Mouse (Mus musculus): Measurements from ENCODE around the gene Ubr2. TPM values are rescaled to one million over a fixed set of nuclear protein-coding genes. Genes with fewer than 3 reads are reported as not detected.

The Ubr2 gene
- polyA plus RNA-seq (2015; fragmentation: Nextera tagmentation; extraction: Ambion mirVana) = 15.8 and 17.7 TPM in 2 replicates

DNA sequence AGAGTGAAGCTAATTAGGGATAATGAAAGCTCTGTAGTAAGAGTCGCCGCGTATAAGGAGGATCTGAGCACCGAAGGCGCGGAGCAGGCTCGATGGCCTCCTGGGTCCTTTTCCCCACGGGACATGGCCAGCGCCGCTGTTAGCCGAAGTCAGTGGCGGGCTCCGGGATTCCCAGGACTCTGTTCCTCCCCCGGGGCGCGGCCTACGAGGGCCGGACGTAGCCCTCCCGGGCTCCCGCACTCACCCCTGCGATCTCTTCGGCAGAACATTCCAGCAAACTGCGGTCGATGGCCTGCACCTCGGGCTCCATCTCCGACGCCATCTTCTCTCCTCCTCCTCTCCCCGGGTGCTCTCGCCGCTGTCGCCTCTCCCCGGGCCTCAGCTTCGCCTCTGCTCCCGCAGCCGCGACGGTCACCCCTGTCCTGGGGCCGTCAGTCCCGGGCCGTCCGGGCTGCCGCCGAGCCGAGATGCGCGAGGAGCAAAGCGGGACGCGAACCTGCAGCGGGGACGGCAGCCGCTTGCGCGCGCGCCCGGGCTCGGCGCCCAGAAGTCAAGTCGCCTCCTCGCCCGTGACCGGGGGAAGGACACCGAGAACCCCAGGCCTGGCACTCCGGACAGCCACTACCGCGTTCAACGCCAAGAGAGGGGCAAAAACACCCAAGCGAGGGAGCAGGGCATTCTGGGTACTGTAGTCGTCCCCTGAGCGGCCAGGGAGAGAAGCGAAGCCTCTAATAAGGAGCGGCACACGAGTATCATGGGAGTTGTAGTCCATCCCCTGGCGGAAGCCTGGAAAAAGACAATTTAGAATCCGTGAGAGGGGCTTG lies at the start of gene Ubr2:
TSS of gene Ubr2 (minus strand) at position 659 of the 824 bp plus-strand sequence.
- H3K4me3 ChIP-seq (replicated peaks) = peak within 1 kb of the TSS; percentile 63
- ATAC-seq (ENCODE audit: insufficient read depth, low FRiP score, low read depth) = peak; percentile 97
- peak within 1 kb of the TSS; percentile 71 for H3K4me2 ChIP-seq
- peak within 1 kb of the TSS; percentile 62 for H3K9ac ChIP-seq
- H3K27ac ChIP-seq = peak within 1 kb of the TSS; percentile 87
- H3K9me3 ChIP-seq = no peaks in the 10 kb centered on the region
- WGBS = under 1% methylated on average over 75 of the region's 77 CpGs
- H3K27me3 ChIP-seq (replicated peaks) = no peaks in the 10 kb centered on the region
- peaks cover 3% of the 10 kb centered on the region for H3K4me1 ChIP-seq
- no peaks in the 10 kb centered on the region for H3K36me3 ChIP-seq

DNA sequence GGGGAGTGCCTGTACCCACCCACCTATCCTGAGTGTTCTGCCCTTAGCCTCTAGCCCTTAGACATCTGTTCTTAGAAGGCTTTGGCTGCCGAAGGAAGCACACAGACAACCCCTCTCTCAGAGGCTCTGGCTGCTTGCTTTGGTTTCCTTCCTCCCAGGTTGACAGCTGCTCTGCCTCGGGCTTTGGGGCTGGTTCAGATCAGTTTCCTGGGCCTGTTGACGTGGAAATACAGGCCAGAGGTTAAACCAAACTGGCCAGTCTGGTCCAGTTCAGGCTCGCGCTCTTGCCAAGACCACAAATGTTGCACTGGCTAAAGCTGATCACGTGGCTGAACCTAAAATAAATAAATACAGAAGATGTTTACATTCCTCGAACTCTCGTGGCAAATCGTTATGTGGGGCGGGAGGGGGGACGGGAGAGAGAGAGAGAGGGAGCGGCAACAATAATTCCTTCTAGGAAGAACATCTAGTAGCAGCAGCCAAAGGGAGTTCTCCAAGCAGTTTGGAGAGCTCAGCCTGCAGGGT lies 49.5 kb upstream of the Ubr2 start:
- Histone ChIP-seq H3K9ac (no peak overlapping the region), H3K9me3 (no peaks in the 10 kb centered on the region), H3K4me2 (peak overlapping the region; percentile 32), H3K4me1 (peaks cover 3% of the 10 kb centered on the region; the same call in 1 of the 2 replicates), H3K27ac (peak overlapping the region; percentile 81), H3K36me3 (no peaks in the 10 kb centered on the region), H3K4me3 (replicated peaks) (peak overlapping the region; percentile 11; the same call in 1 of the 2 replicates), H3K27me3 (replicated peaks) (no peaks in the 10 kb centered on the region)
- 9% methylated on average over 12 of the region's 12 CpGs for WGBS
- peak; percentile 86 for ATAC-seq (ENCODE audit: insufficient read depth, low FRiP score, low read depth)

GRCm38 (mm10) chr17:47057966-47058365 lies 47.6 kb upstream of the Ubr2 start:
- no peaks in the 10 kb centered on the region for H3K9me3 ChIP-seq

GRCm38 (mm10) chr17:47056476-47056875 lies 46.1 kb upstream of the Ubr2 start:
- no peak for ATAC-seq (ENCODE audit: insufficient read depth, low FRiP score, low read depth)

More at GRCm38 (mm10) chr17:47057966-47058365, 47.6 kb upstream of the Ubr2 start:
- Histone ChIP-seq H3K27ac (no peak overlapping the region), H3K27me3 (replicated peaks) (no peaks in the 10 kb centered on the region), H3K9ac (no peak overlapping the region), H3K4me1 (peaks cover 3% of the 10 kb centered on the region; the same call in 1 of the 2 replicates), H3K36me3 (no peaks in the 10 kb centered on the region), H3K4me2 (no peak overlapping the region), H3K4me3 (replicated peaks) (no peak overlapping the region)
- no peak for ATAC-seq (ENCODE audit: insufficient read depth, low FRiP score, low read depth)
- 95% methylated on average over 4 of the region's 4 CpGs for WGBS

GRCm38 (mm10) chr17:47055121-47055520 lies 44.8 kb upstream of the Ubr2 start:
- no peak overlapping the region for H3K4me2 ChIP-seq
- 82% methylated on average over 7 of the region's 7 CpGs for WGBS
- no peak overlapping the region for H3K27ac ChIP-seq
- H3K9ac ChIP-seq = no peak overlapping the region
- no peaks in the 10 kb centered on the region for H3K27me3 ChIP-seq (replicated peaks)
- no peaks in the 10 kb centered on the region for H3K9me3 ChIP-seq
- ATAC-seq (ENCODE audit: insufficient read depth, low FRiP score, low read depth) = no peak
- H3K36me3 ChIP-seq = no peaks in the 10 kb centered on the region
- peaks cover 3% of the 10 kb centered on the region; the same call in 1 of the 2 replicates for H3K4me1 ChIP-seq
- H3K4me3 ChIP-seq (replicated peaks) = no peak overlapping the region

More at GRCm38 (mm10) chr17:47056476-47056875, 46.1 kb upstream of the Ubr2 start:
- Histone ChIP-seq H3K9ac (no peak overlapping the region), H3K36me3 (no peaks in the 10 kb centered on the region), H3K4me1 (peaks cover 3% of the 10 kb centered on the region; the same call in 1 of the 2 replicates), H3K9me3 (no peaks in the 10 kb centered on the region), H3K4me3 (replicated peaks) (no peak overlapping the region), H3K27ac (no peak overlapping the region), H3K27me3 (replicated peaks) (no peaks in the 10 kb centered on the region), H3K4me2 (no peak overlapping the region)
- 84% methylated on average over 6 of the region's 6 CpGs for WGBS

- no peaks in the 10 kb centered on the region for H3K4me1 ChIP-seq
- no peak for ATAC-seq (ENCODE audit: insufficient read depth, low FRiP score, low read depth)
- no peak overlapping the region for H3K4me2 ChIP-seq
- no peaks in the 10 kb centered on the region for H3K36me3 ChIP-seq
- H3K27ac ChIP-seq = 0 out of 2 replicates have a peak overlapping the region, but pooled peaks have one; percentile 26
- H3K27me3 ChIP-seq (replicated peaks) = no peaks in the 10 kb centered on the region
- no peaks in the 10 kb centered on the region for H3K9me3 ChIP-seq
- H3K9ac ChIP-seq = no peak overlapping the region
- 81% methylated on average over 11 of the region's 11 CpGs for WGBS
- no peak overlapping the region for H3K4me3 ChIP-seq (replicated peaks)
Observed at GRCm38 (mm10) chr17:47054613-47055012, 44.3 kb upstream of the Ubr2 start.

DNA sequence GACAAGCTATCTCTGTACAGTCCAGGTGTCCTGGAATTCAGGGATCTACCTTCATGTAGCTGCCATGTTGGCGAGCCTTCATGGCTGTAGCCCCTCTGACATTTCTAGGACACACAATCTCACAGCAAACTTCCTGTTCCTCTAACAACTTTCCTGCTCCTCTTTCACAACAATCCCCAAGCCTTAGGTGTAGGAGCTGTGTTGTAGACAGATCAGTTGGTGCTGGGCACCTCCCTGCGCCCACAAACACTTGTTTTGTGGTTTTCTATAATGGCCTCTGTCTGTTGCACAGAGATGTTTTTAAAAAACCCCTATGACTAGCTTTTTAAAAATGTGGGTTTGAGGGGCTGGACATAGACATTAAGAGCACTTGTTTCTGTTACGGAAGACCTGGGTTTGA lies 40.3 kb upstream of the Ubr2 start:
- H3K9ac ChIP-seq = no peak overlapping the region
- H3K4me2 ChIP-seq = no peak overlapping the region
- H3K9me3 ChIP-seq = no peaks in the 10 kb centered on the region
- H3K27ac ChIP-seq = no peak overlapping the region
- no peaks in the 10 kb centered on the region for H3K4me1 ChIP-seq
- no peaks in the 10 kb centered on the region for H3K36me3 ChIP-seq
- no peak overlapping the region for H3K4me3 ChIP-seq (replicated peaks)
- 89% methylated on average over 3 of the region's 3 CpGs for WGBS
- ATAC-seq (ENCODE audit: insufficient read depth, low FRiP score, low read depth) = no peak
- no peaks in the 10 kb centered on the region for H3K27me3 ChIP-seq (replicated peaks)

DNA sequence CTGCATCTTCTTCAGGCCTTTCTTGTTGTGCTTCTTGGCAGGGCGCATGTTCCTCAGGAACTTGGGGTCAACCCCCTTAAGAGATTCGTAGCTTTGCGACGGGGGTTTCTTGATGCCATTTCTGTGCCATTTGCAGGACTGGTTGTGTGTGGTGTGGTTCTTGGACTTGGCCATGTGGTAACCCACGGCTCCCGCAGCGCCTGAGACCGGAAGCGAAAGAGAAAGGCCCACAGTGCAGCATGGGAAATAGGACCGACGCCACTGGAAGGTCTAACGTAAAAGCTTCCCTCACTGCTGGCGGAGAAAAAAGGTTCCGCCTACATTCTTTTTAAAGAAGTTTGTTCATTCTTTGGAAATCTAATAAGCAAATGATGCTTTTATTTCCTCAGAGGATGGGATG lies 32.5 kb upstream of the Ubr2 start:
- WGBS = 93% methylated on average over 14 of the region's 14 CpGs
- no peak overlapping the region for H3K9ac ChIP-seq
- no peak overlapping the region for H3K4me3 ChIP-seq (replicated peaks)
- H3K27me3 ChIP-seq (replicated peaks) = no peaks in the 10 kb centered on the region
- no peaks in the 10 kb centered on the region for H3K9me3 ChIP-seq
- no peak overlapping the region for H3K4me2 ChIP-seq
- ATAC-seq (ENCODE audit: insufficient read depth, low FRiP score, low read depth) = no peak
- H3K36me3 ChIP-seq = no peaks in the 10 kb centered on the region
- no peaks in the 10 kb centered on the region for H3K4me1 ChIP-seq
- no peak overlapping the region for H3K27ac ChIP-seq

DNA sequence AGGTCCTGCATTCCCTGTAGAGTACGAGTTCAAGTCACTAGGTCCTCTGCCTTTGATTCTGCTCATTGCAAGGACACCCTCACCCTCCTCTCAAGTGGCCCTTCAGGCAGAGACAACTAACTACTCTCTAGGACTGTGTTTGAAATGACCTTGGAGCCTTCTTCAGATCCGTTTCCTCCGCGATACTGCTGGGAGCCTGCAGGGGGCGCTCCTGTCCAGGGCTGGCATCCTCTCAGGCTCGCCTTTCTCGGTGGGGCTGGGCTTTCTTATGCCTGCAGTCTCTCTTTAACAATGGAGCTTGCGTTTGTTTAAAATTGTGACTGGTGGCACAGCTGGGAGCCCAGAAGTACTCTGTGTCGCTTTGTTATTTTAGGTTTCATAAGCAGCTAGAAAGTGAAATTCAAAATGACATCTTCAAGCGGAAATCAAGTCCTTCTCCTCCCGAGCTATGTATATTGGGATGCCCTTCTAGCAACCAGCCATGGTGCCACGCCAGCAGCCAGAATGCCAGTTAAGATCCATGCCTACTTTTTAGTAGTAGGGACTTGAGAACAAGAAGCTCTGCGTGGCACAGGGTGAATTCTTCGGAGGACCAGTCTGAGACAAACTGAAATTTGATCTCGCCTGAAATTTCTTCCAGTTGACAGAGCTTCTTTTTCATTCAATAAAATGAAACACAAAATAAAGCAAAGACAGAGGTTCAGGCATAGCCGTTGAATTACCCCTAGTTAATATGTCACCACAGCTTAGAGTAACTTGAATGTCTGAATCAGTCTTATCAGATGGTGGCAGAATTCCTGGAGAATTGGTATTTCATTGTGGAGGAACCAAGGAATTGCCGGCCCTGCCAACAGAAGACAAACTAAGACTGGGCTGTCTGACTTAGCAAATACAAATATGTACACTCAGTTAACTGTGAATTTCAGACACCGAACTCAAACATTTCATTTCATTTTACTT lies 28.8 kb upstream of the Ubr2 start:
- Histone ChIP-seq H3K27me3 (replicated peaks) (no peaks in the 10 kb centered on the region), H3K9me3 (no peaks in the 10 kb centered on the region), H3K4me1 (no peaks in the 10 kb centered on the region), H3K4me3 (replicated peaks) (peak overlapping the region; percentile 24), H3K36me3 (no peaks in the 10 kb centered on the region), H3K4me2 (peak overlapping the region; percentile 50), H3K27ac (no peak overlapping the region), H3K9ac (no peak overlapping the region)
- WGBS = 18% methylated on average over 18 of the region's 18 CpGs
- peak; percentile 68; the same call in 1 of the 2 replicates for ATAC-seq (ENCODE audit: insufficient read depth, low FRiP score, low read depth)

DNA sequence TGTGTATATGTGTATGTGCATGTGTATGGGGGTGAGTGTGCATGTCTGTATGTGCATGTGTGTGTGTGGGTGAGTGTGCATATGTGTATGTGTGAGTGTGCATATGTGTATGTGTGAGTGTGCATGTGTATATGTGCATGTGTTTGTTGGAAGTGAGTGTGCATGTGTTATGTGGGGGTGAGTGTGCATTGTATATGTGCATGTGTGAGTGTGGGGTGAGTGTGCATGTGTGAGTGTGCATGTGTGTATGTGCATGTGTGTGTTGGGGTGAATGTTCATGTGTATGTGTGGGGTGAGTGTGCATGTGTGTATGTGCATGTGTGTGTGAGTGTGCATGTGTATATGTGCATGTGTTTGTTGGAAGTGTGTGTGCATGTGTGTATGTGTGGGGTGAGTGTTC lies 24.2 kb upstream of the Ubr2 start:
- ATAC-seq (ENCODE audit: insufficient read depth, low FRiP score, low read depth) = no peak

DNA sequence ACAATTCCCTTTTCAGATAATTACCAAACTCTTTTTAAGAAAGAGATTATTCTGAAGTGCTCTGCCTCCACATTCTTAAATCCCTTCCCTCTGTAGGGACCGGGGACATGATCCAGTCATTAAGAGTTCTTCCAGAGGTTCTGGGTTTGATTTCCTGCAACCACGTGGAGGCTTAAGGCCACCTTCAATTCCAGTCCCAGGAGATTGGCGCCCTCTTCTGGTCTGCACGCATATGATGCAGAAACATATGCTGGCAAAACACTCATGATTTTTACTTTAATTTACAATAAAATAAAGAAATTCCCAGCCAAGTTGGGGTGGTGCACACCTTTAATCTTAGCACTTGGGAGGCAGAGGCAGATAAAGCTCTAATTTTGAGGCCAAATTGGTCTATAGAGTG lies 23.3 kb upstream of the Ubr2 start:
- 4% methylated on average over 4 of the region's 4 CpGs for WGBS
- H3K27ac ChIP-seq = no peak overlapping the region
- no peak overlapping the region for H3K9ac ChIP-seq
- H3K36me3 ChIP-seq = no peaks in the 10 kb centered on the region
- H3K4me2 ChIP-seq = no peak overlapping the region
- no peak for ATAC-seq (ENCODE audit: insufficient read depth, low FRiP score, low read depth)
- no peaks in the 10 kb centered on the region for H3K27me3 ChIP-seq (replicated peaks)
- H3K4me1 ChIP-seq = no peaks in the 10 kb centered on the region
- H3K9me3 ChIP-seq = no peaks in the 10 kb centered on the region
- H3K4me3 ChIP-seq (replicated peaks) = no peak overlapping the region

More for the DNA sequence above, 24.2 kb upstream of the Ubr2 start:
- Histone ChIP-seq H3K9ac (no peak overlapping the region), H3K9me3 (no peaks in the 10 kb centered on the region), H3K4me1 (no peaks in the 10 kb centered on the region), H3K36me3 (no peaks in the 10 kb centered on the region), H3K4me3 (replicated peaks) (no peak overlapping the region), H3K4me2 (no peak overlapping the region), H3K27me3 (replicated peaks) (no peaks in the 10 kb centered on the region), H3K27ac (no peak overlapping the region)
